Comparison of ENCODE assay signal across 8 mouse cellular contexts in genomic region chr11:95210185-95211030, GRCm38 (mm10). TPM values are rescaled to one million over a fixed set of nuclear protein-coding genes. Genes with fewer than 3 reads are reported as not detected.
DNase-seq lines count a peak whose midpoint lies in the region; ATAC-seq and TF ChIP-seq lines count a peak whose summit lies in the region.
"Had no signal": no experiment of that assay in that cellular context is flagged by ENCODE, and none has a peak within 500 bp of the region (broad histone marks: within the 10 kb centered on the region; RNA-seq: fewer than 3 reads in every experiment).

No protein-coding gene starts in this region.

- no peak overlapping the region; the same call in 1 of the 2 replicates for H3K9ac ChIP-seq in forebrain, embryonic 16.5 days (replicated peaks; ENCODE audit: low read depth, low read length)

- WGBS in forebrain, embryonic 16.5 days: 4% methylated on average over 21 of the region's 22 CpGs

- H3K27ac ChIP-seq in forebrain, embryonic 16.5 days (ENCODE audit: low read length): no peak overlapping the region

- H3K27me3 ChIP-seq in E14TG2a.4 (ENCODE audit: insufficient read depth, low read length): peaks cover 29% of the 10 kb centered on the region
- H3K27me3 ChIP-seq in forebrain, embryonic 16.5 days (replicated peaks; ENCODE audit: control insufficient read depth, insufficient read depth, low read length): no peaks in the 10 kb centered on the region

- no peaks in the 10 kb centered on the region for H3K36me3 ChIP-seq in E14TG2a.4 (ENCODE audit: insufficient read depth, low read length)
- no peaks in the 10 kb centered on the region for H3K36me3 ChIP-seq in forebrain, embryonic 16.5 days (ENCODE audit: control insufficient read depth, insufficient read depth)

- ATAC-seq in forebrain, embryonic 16.5 days: peak; percentile 63

- peak overlapping the region; percentile 54 for H3K4me3 ChIP-seq in E14TG2a.4 (replicated peaks; ENCODE audit: low read length)
- H3K4me3 ChIP-seq in forebrain, embryonic 16.5 days (replicated peaks; ENCODE audit: low read length): peak overlapping the region; percentile 36

- peaks cover 51% of the 10 kb centered on the region for H3K4me1 ChIP-seq in E14TG2a.4 (replicated peaks; ENCODE audit: low read depth, low read length)
- peaks cover 13% of the 10 kb centered on the region for H3K4me1 ChIP-seq in forebrain, embryonic 16.5 days (replicated peaks; ENCODE audit: control insufficient read depth, insufficient read depth, low read length)

- H3K4me2 ChIP-seq in forebrain, embryonic 16.5 days (ENCODE audit: low read length): peak overlapping the region; percentile 54

- peak; percentile 54 for DNase-seq in 3134 (ENCODE audit: extremely low read depth, insufficient read length, low spot score)
- DNase-seq in kidney, postnatal 10 days: peak; percentile 84
- peak; percentile 75 to 91 for DNase-seq in lung, postnatal 4 days
- peak; percentile 63 for DNase-seq in yolk sac, embryonic 10.5 days (ENCODE audit: low spot score)
- DNase-seq in spleen, postnatal 10 days (ENCODE audit: low spot score in 2 of 2): no peak

- no peak for TF ChIP-seq CTCF in E14TG2a.4 (conservative IDR thresholded peaks at IDR 0.05; ENCODE audit: low read length)

- H3K9me3 ChIP-seq in E14TG2a.4 (ENCODE audit: low read length): no peaks in the 10 kb centered on the region
- H3K9me3 ChIP-seq in forebrain, embryonic 16.5 days (ENCODE audit: control insufficient read depth, low read length): no peaks in the 10 kb centered on the region

RNA-seq across cellular contexts. Expression of gene Tac4, which starts 50.9 kb away (rescaled TPM):
- polyA plus RNA-seq in forebrain, embryonic 16.5 days (2015; fragmentation: Nextera tagmentation; extraction: Ambion mirVana): 0.20 and 0.23 TPM in 2 replicates
- polyA plus RNA-seq: testis, adult 2 months had no signal

Comparison
In these comparisons a context has a peak if more than half of its experiments do, and no peak if none do; other contexts are left out.
1. DNase-seq: peak in 3134 (single experiment), kidney, postnatal 10 days (single experiment), lung, postnatal 4 days (2 of 2) and yolk sac, embryonic 10.5 days (single experiment); none in spleen, postnatal 10 days (0 of 2).